Mouse (Mus musculus) urinary bladder, postnatal 36 days (tissue): Measurements from ENCODE around the gene Efs.
"Not testable (repeated sequence)": the region's sequence is repeated elsewhere in the genome, so short reads cannot be mapped to it uniquely, and the experiment has no call there.

ENCODE experiments used
- DNase-seq, 2 experiments: peaks; one replicate each; pipeline ENCODE4 v3.0.0; 2022; ENCODE audit warnings: low spot score in 2 of 2, mixed read lengths in 1 of 2

The Efs gene

DNA sequence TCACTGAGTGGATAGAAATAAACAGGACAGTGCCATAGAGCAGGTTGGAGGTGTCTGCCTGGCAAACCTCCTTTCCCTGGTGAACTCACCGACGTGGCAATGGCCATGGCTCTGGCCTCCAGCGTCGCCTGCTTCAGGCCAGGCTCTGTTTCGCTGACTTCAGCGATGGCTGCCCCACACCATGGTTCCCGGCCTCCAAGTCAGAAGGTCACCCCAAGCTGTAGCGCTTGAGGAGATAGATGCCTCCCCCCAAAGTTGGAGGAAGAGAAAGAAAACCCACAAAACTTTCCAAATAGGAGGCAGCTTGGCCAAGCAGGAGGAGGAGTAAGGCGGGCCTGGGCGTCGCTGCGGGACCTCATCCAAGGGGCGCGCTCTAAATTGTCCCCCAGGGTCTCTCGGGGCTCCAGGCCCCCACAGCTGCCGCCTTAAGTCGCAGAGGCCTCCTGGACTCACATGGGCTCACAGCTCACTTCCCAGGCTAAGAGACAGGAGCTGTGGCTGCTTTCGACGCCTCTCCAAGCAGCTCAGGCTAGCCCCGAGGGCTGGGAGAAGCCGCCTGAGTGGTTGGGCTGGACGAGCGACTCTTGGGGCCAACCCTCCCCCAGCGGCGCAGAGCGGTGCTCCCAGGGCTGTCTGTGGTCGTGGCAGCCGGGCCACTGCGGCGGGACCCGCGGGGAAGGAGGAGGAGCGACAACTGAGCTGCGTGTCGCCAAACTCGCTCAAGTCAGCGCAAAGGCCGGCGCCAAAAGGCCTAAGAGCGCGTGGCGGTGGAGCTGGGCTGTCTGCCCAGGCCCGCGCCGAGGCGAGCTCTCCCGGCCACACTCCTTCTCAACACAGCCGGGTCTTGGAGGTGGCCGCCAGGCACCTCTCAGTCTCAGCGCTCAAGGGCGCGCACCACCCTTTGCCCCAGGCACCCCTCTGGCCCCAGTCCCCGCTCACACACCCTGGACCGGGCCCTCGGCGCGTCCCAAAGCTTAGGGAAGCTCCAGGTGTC is at the start of gene Efs:
Efs (minus strand) TSS at position 778 of the 994 bp plus-strand sequence.
- DNase-seq: peak; percentile 79 to 81

DNA sequence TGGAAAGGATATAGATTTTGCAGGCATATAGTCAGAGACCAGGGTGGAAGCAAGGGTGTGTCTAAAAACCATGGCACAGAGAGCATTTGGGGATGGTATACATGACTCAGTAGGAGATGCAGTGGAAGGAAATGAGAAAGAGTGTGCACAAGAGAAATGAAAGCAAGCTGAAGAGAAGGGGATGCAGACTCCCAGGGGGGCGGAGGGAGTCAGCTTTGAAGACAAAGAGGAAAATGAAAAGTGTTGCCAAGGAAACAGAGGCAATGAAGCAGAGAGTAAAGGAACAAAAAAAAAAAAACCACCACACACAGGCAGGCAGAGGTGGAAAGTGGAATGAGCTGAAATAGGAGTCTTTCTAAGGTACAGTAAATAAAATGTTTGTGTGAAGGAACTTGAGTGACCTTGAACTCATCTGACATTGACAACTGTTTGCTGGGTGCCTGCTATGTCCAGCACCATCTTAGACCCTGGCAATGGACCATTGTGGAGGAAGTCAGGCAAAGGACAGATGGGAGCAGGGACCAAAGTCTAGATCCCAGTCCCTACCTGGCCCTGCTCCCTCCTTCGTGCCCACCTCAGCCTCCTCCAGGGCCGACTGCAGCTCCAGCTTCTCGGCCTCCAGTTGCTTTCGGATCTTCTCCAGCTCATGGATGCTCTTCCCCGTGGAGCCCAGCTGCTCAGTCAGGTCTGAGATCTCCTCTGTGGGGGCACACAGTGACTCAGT is 48.3 kb upstream of the Efs start:
- DNase-seq: no peak

DNA sequence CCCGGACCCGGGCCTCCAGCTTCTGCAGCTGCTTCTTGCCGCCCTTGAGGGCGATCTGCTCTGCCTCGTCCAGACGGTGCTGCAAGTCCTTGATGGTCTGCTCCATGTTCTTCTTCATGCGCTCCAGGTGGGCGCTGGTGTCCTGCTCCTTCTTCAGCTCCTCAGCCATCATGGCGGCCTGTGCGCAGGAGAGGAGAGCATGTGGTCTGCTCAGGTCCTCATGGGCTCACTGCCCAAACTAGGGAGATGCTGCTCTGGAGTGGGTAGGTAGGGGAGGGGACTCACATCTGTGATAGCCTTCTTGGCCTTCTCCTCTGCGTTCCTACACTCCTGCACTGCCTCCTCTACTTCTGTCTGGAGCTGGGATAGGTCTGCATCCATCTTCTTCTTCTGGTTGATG is 46.9 kb upstream of the Efs start:
- not testable (repeated sequence) for DNase-seq

DNA sequence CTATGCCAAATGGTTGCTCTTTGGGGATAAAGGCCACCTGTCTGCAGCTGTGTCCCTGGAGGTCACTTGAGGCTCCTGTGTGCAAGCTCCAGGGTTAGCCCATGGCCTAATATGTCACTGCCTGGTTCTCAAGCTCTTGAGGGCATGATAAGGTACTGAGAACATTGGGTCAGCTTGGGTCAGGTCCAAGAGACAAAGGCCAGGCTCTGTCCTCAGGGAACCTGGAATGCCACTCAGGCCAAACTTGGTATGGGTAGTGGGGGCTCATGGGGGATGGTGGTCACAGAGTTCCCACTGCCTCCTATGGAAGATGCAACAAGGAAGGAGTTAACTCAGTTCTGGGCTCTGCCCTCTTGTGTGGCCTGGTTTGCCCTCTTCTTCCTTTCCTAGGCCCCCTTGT is 42.4 kb upstream of the Efs start:
- no peak for DNase-seq

DNA sequence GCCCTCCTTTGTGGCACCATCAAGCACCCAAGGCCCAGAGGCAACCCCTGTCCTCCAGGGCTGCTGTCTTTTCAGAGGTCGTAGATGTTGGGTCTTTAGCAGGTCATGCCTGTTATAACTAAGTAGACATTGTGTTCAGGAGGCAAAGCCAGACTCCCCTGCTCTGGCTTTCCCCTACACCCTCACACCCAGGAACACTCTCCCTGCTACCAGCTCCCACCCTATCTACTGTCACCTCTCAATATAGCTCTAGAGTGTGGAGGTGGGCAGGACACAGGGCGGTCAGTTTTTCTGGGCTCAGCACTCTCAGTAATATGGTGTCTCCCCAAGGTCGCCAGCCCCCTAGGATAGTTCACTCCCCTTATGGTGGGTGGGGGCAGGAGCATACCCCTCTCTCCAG is 41.9 kb upstream of the Efs start:
- no peak for DNase-seq

DNA sequence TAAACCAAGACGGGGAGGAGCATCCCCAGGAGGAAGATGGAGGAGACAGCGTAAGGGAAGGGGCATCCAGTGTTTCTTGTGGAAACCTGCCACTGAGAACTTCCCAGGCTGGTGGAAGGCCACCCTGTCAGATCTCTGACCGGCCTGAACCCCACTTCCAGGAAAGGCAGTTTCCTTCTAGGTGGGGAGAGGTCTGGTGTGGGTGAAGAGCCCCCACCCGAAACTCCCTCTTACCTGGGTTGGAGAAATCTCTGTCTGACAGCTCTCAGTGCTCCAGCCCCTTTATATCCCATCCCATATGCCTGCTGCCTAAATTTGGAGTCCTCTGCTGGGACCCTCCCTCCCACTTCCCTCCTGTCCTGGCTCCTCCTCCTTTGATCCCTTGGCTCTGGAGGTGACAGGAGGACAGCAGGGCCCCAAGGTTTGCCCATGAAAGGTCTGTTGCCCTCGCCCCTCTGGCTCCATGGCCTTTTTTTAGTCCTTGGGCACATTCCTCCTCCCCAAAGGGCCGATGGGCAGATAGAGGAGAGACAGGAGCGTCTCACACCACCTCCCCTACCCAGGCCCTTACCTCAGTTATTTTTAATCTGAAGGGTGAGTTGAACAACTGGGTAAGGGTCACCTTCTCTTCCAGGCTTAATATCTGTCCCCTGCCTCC is 40.5 kb upstream of the Efs start, which contains the start of gene Myh6:
Myh6 (minus strand) TSS at position 608 of the 658 bp plus-strand sequence.
- no peak for DNase-seq

DNA sequence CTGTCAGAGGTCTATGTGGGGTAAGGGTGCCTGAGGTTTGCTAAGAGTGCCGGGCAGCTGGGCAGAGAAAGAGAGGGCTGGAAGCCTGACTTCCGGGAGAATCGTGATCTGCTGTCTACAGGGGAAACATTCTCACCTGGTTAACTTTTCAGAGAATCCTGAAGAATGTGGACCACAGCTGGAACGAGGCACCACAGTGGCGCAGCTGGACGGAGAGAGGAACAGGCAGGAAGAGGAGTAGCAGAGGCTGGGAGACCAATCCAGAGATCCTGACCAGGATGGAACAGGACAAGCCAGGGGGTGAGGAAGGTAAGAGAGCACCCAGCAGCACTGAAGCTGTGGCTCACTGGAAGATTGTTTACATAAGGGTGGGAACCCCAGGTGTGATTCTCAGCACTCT is 39.7 kb upstream of the Efs start:
- no peak for DNase-seq

DNA sequence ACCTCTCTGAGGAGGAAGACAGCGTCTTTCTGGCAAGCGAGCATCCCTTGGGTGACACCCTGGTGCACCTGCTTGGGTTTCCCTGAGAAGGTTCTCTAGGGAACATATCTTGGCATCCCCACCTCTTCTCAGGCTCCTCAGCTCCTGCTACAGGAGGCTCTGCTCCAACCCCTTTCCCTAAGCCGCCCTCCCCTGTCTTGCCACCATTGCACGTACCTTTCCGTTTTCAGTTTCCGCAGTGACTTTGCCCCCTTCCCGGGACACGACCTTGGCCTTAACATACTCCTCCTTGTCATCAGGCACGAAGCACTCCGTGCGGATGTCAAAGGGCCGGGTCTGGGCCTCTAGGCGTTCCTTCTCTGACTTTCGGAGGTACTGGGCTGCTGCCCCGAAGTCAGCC is 39.1 kb upstream of the Efs start:
- no peak for DNase-seq

DNA sequence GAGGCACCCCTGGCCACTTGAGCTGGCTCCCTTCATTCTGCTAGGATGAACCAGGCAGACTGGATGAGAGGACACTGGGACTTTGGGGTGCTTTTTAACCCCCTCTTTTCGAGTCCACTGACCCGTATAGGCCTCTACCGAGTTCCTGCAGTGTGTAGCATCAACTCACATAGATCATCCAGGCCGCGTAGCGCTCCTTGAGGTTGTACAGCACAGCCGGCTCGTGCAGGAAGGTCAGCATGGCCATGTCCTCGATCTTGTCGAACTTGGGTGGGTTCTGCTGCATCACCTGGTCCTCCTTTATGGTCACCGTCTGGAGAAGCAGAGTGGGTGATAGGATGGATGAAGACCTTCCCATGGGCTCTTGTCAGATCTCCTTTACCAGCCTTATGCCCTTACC is 37.8 kb upstream of the Efs start:
- no peak for DNase-seq

DNA sequence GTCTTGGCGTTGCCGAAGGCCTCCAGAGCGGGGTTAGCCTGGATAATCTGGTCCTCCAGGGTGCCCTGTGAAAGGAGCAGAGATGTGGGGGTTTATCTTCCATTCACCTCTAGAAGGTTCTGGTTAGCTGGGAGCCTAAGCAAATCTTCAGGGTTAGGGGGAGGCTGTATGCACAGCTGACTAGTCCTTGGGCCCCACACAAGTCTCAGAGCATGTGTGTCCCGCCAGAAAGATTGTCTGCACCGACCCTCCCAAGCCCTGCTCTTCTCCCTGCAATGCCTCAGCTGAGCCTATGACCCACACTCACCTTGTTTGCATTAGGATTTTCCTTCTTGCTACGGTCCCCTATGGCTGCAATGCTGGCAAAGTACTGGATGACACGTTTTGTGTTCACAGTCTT is 36.8 kb upstream of the Efs start:
- DNase-seq: no peak

DNA sequence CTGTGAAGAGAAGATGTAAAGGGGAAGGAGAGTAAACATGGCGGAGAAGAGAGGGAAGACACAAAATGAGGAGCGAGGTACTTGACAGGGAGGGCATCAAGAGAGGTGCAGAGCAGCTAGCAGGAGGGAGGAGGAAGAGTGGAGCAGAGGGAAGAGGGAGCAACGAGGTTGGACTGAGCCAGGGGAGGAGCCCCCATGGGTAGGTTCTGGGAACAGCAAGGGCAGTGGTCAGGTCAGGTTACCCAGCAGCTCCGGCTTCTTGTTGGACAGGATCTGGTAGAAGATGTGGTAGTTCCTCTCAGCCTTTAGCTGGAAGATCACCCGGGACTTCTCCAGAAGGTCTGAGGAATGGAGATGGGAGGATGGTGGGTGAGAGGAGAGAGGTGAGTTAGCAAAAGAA is 35.6 kb upstream of the Efs start:
- DNase-seq: no peak

DNA sequence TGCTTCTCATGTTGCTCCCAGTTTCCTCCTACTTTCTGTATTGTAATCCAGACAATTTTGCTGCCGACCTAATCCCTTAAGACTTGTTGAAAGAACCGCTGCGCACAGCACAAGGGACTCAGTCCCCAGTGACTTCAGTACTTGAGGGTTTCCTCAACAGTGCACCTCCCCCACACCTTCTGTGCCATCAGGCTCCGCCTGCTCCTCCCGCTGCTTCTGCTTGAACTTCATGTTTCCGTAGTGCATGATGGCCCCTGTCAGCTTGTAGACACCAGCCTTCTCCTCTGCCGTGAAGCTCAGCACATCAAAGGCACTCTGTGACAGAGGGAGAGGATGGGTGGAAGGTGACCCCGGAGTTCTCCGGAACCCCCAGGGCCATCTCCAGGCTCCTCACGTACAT is 34.8 kb upstream of the Efs start:
- no peak for DNase-seq

DNA sequence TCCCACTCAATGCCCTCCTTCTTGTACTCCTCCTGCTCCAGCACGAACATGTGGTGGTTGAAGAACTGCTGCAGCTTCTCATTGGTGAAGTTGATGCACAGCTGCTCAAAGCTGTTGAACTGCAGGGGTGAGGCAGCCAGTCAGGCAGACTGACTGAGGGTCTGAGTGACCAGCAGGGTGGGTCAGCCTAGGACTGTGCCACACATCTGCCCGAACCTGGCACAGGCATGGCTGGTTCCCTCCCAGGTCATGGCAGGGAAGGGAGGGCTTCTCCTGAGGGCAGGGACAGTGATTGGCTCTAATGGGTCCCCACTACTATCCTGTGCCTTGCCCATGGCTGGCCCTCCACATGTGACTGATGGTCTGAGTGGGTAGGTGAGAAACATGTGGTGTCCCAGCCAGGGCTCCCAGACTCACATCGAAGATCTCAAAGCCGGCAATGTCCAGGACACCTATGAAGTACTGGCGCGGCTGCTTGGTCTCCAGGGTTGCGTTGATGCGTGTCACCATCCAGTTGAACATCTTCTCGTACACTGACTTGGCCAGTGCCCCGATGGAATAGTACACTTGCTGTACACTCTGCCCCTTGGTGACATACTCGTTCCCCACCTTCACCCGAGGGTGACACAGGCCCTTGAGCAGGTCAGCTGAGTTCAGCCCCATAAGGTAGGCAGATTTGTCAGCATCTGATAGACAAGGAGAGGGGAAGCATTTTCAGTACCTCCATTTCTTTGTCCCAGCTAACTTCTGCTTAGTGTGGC is 34.1 kb upstream of the Efs start:
- DNase-seq: not testable (repeated sequence)

DNA sequence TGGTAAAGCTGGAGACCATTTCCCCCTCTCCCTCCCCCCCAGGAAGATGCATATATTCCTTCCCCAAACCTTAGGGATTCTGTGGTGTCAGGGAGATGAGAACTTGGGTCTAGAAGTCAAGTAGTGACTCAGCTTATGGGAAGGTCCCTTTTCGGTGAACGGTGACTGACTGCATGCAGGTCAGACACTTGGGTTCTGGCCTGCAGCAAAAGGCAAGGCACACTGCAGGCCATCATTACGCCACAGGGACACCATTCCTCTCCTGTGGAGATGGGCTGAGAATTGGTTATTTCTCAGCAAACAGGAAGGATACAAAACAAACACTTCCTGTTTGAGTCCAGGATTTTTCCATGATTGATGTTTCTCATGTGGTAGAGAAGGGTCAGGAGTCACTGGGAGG is 33.3 kb upstream of the Efs start:
- DNase-seq: no peak

DNA sequence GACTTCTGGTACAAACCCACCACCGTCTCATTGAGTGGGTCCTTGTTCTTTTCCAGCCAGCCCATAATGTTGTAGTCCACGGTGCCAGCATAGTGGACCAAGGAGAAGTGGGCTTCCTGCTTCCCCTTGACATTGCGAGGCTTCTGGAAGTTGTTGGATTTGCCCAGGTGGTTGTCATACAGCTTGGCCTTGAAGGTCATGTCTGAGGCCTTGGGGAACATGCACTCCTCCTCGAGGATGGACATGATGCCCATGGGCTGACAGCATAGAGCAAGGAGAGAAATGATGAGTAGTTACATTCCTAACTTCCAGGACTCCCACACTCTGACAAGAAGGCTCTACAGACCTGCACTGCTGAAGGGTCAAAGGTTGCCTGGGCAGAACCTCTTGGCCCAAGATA is 32.6 kb upstream of the Efs start:
- DNase-seq: no peak

DNA sequence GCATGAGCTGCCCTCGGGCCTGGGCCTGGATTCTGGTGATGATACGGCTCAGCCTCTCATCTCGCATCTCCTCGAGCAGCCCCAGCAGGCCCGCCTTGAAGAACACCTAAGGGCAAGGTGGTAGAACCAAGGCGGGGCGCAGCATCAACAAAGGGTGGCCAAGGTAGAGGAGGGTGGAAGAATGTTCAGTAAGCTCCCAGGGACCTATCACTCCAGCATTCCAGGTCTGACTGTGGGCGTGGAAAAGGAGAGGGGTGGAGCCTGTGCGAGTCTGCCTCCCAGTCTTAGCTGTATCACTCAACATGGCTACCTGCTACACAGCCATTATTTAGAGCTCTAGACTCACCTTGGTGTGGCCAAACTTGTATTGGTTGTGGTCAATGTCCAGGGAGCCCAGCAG is 30.6 kb upstream of the Efs start:
- no peak for DNase-seq

DNA sequence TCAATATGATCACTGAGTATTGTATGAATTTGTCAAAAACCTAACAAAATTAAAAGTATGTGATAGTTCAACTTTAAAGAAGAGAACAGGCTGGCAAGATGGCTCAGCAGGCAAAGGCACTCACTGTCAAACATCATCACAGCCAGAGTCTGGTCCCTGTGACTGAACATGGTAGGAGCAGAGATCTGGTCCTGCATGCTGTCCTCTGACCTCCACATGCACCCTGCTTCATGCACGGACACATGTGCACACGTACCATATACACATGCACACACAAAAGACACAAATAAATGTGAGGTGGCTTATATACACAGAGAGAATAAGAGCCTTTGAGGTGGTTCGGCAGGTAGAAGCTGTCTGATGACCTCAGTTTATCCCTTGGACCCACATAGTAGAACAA is 29.6 kb upstream of the Efs start:
- no peak for DNase-seq

DNA sequence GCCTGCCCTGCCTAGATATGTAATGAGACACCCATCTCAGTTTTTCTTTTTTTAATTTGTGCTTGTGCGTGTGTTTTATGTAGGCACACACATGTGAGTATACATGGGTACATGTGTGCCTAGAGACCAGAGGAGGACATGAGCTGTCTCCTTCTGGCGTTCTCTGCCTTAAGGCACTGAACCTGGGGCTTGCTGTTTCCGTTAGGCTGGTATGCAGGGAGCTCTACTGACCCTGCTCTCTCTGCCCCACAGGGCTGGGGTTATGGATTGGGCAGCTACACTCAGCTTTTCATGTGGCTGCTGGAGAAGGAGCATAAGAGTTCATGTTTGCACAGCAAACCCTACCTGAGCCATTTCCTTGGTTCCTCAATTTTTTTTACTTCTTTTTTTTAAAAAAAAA is 28.5 kb upstream of the Efs start:
- no peak for DNase-seq

DNA sequence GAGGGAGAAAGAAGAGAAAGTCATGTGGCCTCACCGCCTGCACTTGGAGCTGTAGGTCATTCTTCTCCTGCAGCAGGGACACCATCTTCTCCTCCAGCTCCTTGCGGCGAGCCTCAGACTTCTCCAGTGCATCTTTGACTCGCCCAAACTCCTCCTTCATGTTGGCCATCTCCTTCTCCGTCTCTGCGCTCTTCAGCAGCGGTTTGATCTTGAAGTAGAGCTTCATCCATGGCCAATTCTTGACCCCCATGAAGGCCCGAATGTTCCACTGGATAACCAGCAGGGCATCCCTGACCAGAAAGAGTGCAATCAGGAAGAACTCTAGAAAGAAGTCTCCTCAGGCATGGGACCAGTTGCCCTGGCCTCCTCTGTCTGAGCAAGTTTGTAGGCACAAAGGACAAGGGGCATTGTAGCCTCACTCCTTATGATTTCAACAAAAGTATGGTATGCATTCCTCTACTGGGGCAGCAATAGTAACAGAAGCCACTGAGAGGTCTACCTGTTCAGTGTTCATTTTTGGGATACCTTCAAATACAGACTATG is 27.8 kb upstream of the Efs start:
- DNase-seq: no peak

DNA sequence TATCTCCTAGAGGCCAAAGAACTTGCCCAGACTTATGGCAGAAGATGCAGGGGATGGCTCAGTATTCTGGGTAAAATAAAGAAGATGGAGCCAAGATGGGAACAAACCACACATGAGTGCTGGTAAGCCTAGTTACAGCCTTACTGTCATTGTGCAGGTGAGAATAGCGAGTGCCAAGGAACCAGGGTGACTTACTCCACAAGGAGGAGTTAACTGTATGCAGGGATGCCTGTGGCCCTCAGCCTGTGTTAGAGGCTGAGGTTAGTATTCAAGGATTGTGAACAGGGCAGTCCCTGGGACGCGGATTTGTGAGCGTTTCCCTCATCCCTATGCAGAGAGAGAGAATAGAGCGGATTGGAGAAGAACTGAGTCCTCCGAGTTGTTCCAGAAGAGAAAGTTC is 25.7 kb upstream of the Efs start:
- no peak for DNase-seq

DNA sequence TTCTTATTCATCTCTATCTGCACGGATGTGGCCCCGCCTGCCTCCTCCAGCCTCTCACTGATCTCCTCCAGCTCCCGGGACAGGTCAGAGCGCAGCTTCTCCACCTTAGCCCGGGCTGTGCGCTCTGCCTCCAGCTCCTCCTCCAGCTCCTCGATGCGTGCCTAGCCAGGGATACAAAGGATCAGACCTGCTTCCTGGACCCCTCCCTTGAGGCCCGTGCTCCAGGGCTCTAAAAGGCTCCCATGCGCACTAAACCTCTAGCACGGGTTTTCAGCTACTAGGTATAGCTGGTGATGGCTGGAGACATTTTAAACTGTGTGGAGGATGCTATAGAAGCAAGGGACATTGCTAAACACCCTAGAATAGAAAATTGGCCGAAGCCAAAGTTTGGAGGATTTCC is 24.6 kb upstream of the Efs start:
- DNase-seq: no peak
